Mouse (Mus musculus): ENCODE measurements around the gene Dhh.

Dhh gene

DNA sequence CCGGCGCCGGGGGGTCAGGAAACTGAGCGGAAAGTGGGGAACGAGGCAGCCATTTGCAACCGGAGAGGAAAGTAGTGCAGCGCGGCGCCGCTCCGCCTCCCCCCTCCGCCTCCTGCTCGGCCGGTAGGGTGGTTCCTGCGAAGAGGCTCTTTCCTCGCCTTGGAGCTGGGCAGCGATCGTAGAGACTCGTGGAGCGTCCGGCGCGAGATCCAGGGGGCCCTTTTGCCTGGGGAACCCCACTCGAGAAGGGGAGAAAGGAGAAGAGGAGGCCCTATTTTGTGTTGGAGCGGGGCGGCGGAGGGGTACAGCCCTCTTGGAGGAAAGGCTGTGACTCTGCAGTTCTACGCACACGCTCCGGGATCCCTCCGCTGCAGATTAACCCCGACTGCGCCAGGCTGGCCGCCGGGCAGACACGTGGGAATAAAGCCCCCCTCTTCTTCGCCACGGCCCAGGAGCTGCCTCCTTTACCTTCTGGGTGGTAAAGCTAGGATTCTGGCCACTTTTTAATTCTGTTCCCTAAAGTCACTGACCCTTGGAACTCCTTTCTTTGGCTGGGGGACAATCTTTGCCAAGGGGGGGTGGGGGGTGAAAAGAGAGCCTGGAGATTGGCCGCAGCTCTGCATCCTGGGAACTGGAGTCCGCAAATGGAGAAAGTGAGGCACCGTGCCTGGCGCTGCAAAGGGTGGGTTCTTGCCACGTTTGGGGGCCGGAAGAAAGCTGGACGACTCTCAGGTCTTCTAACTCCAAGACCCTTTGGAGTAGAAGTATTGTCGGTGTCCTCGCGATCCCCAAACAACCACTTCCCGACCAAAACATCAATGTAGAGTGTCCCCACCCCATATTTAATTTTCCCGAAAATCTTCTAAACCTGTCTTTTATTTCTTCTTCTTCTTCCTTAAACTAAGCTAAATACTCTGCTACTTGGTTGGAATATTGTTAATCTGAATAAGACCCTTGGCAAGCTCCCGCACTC lies 26.1 kb downstream of the Dhh start:
- DNase-seq (ENCODE audit: low read depth): peak; percentile 96

GRCm38 (mm10) chr15:98871070-98871915 lies 27.0 kb downstream of the Dhh start, which contains the start of gene Kmt2d:
Gene Kmt2d (minus strand): TSS chr15:98871204.
- DNase-seq (ENCODE audit: low read depth): peak; percentile 54

- no peak for DNase-seq (ENCODE audit: low read depth)
Observed at GRCm38 (mm10) chr15:98870179-98871069, 27.9 kb downstream of the Dhh start.

- DNase-seq (ENCODE audit: low read depth): peak; percentile 54
Observed at GRCm38 (mm10) chr15:98869342-98870178, 28.8 kb downstream of the Dhh start.

DNA sequence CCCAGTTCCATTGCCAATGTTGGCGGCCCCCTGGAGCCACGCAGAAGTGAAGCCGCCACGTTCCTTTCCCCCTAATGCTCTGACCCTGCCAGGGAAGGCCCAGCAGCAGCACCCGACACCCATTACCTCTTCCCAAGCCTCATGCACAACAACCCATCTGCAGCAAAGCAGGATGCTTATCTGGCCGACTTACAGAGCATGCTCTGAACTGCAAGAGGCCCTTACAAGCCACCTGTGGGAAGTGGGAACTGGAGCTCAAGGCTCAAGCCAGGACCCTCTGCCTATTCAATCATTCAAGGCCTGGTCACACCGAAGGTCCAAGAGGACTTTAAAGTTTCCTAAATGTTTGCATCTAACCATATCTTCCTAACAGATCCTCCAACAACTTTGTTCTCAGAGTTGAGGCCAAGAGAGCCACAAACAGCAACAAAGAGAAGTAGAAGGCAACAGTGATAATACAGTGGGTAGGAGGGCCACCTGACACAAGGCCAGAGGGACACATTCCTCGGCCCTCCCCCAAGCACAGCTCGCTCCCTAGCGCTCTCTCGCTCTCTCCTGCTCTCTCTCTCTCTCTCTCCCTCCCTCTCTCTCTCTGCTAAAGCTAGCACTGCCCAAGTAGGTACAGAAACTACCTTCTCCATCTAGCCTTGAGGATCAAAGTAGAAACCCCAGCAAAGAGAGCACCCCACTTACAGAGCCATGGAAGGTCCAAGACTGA lies 29.8 kb downstream of the Dhh start:
- DNase-seq (ENCODE audit: low read depth): no peak

DNA sequence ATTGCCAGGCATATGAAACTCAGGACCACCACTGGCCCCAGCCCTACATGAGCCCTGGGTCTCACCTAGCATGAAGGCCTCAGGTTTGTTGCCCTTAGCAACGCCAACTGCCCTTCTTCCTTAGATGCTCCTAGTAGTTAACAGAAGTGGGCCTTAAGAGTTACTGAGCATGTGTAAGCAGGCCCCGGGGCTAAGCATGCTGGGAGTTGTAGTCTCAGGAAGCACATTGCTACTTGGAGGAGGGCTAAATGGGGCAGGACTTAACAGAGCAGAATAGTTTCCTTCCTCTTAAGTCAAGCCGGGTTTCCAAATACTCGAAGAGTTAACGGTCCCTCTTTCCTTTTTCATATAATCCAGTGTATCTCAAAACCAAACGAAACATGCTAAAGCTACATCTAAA lies 31.0 kb downstream of the Dhh start:
- DNase-seq (ENCODE audit: low read depth): peak; percentile 78

DNA sequence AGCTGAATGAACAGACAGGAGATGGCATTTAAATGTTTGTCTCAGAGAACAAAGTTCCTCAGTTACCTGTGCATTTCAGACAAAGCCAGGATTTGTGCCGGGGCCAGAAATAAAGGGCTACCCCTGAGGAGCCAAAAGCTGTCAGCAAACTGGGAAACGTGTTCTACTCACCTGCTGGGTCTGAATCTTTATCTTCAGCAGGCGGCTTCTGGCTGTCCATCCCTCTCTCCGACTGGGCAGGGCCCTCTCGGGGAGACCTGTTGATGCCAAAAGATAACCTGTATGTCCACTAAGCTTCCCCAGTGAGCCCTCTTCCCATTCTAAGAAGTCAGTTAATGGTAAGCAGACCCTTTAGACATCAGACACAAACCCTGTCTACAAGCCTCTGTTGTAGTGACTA lies 31.8 kb downstream of the Dhh start:
- DNase-seq (ENCODE audit: low read depth): no peak

GRCm38 (mm10) chr15:98865771-98866170 lies 32.6 kb downstream of the Dhh start:
- DNase-seq (ENCODE audit: low read depth): no peak

DNA sequence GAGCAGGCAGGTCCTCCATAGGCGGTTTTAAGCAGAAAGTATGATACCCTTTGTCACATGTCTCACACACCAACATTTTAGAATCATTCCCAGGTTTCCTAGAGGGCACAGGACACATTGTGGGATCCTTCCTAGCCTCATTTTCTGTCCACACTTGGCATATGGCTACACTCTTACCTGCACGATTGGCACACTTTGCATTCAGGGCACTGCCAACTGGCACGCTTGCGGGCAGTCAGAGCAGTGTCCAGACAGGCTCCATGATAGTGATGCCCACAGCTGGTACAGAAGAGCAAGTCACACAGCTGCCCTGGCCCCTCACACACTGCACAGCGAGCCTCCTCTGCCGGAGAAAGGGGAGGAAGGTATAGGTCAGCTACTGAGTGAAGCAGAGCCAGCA lies 33.4 kb downstream of the Dhh start:
- no peak for DNase-seq (ENCODE audit: low read depth)

- DNase-seq (ENCODE audit: low read depth): no peak
Observed at GRCm38 (mm10) chr15:98863451-98863958, 34.8 kb downstream of the Dhh start.

- DNase-seq (ENCODE audit: low read depth): no peak
Observed at GRCm38 (mm10) chr15:98861701-98862410, 36.5 kb downstream of the Dhh start.

DNA sequence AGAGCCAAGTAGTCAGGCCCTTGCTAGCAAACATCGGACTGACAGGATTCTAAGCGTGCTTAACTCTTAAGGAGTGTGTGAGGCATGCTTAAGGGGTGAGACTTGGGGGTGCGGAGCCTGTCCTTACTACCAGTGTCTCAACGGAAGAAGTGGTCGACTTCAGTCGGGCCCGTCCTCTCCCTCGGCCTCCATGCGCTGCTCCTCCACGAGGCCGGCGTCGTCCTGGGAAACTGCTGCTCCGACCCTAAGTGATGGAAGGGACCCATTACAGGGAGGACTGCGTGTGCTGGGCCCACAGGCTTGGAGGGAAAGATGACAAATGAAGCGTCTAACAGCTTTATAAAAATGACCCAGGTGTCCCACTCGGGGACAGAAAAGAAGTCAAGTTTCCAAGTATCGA lies 37.4 kb downstream of the Dhh start:
- DNase-seq (ENCODE audit: low read depth): no peak

- DNase-seq (ENCODE audit: low read depth): no peak
Observed at GRCm38 (mm10) chr15:98859319-98860043, 38.9 kb downstream of the Dhh start.

- DNase-seq (ENCODE audit: low read depth): no peak
Observed at GRCm38 (mm10) chr15:98854214-98854613, 44.1 kb downstream of the Dhh start.

DNA sequence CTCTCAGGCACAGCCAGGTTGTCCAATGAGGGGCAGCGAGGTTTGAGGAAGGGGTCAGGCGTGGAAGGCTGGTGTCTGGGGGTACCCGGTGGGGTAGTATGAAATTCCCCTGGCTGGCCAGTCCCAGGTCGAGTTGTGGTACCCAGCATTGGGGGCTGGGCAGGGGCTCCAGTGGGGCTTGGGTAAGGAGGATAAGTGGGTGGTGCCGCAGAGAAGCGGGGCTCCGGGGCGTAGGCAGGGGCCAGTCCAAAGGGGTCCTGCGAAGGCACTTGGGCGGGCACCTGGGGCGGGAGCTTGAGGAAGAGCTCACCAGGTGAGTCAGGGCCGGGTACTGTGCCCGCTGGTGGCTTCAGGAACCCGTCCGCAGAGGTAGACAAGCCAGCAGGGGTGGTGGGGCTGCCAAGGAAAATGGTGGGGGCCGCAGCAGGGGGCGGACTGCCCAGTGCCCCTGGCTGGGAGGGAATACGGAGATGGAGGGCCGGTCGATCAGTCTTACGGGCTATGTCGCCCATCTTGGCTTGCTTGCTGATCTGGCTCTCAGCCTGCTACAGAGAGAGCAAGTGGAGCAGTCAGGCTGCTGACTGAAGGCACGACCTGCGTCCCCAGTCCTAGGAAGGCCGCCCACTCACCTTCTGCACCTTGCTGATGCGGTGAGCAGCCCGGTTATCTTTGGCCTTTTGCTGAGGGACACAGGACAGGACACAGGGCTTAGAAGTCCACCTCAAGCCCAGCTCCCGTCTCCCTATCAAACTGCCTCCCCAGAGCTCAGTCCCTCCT lies 45.0 kb downstream of the Dhh start:
- no peak for DNase-seq (ENCODE audit: low read depth)

GRCm38 (mm10) chr15:98852733-98853132 lies 45.6 kb downstream of the Dhh start:
- DNase-seq (ENCODE audit: low read depth): no peak

- DNase-seq (ENCODE audit: low read depth): no peak
Observed at GRCm38 (mm10) chr15:98852071-98852470, 46.3 kb downstream of the Dhh start.
